Mouse (Mus musculus) heart, postnatal 25 days (tissue): ENCODE results near the gene Tfrc. TPM values are rescaled to one million over a fixed set of nuclear protein-coding genes. Genes with fewer than 3 reads are reported as not detected.

Source experiments
- DNase-seq: peaks from one replicate; pipeline ENCODE4 v3.0.0; 2022; ENCODE audit warnings: low spot score
- intact Hi-C: fragments of 180-260 bp; cut with DNase I; formaldehyde crosslinking; loops from one replicate; pipeline ENCODE4 v1.15.1; 2025
- total RNA-seq, 2 experiments: library from RNA; stranded (reverse); gene quantifications; 2 replicates each; pipeline ENCODE4 v1.2.3; 2021

Tfrc gene
- total RNA-seq, 2 experiments from 2014 or later = 168 to 194 TPM

DNA sequence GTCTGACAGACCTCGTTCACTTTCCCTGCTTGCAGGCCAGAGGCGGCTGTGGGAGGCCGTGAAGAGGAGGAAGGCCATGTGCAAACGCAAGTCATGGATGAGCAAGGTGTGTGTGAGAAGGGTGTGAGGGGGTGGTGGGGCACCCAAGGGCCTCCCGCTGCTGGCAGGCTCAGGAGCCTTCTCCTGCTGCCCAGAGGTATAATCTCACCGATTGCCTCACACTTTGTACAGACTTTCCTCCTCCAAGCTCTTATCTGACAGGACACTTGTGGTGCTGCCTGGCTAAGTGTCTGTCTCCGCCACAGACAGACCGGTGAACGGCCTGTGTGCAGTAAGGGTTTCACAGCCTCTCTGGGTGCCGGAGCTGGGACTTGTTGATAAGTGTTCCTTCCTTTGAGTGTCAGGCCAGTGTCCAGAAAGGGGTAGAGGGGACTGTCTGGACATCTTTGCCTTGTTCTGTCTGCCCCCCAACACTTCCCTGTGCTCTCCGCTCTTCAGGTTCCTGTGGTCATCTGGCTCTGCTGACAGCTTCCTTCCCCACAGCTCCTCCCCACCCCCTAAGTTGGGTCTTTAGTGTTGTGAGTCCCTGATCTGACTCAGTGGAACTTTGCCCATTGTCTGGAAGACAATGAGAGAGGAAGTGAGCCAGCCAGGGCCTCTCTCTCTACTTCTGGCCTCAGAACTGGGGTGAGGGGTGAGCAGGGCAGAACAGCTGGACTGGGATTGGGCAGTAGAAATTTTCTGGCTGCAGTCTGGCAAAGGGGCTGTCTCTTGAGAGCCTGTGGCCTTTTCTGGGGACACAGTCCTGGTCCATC is 57.3 kb downstream of the Tfrc start:
- no peak for DNase-seq
- intact Hi-C loops = no loop called here

DNA sequence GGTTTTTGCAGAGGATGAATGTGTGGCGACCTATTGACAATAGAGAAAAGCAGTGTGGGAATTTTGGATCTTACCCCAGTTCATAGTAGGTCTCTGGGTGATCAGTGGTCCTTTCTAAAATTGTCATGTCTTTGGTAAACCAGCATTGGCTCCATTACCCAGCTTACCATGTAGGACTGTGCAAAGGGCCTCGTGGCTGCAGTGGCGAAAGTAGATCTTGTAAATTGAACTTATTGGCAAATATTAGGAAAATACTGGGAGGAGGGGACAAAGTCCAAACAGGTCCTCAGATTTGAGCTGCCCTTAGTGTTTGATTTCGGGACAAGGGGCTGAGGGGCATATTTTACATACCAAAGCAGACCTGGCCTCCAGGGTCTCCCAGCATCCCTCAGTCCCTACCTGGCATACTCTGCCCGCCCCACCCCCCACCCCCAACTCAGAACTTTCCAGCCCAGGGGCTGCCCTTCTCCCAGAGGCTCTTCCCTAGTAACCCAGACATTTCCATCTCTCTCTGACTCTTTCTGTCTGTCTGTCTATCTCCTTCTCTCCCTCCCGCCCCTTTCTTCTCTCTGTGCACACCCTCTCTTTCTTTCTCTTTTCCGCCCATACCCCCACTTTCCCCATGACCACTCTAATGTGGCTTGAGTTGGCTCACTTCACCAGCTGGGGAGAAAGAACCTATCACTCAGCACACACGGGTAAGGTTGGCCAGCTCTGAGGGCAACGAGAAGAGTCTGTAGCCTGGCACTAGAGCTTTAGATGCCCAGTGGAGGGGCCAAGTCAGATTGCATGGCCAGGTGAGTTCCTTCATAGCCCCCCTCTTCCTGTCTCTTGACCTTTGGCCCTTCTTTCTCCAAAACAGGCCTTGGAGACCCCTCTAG is 58.2 kb downstream of the Tfrc start:
- intact Hi-C loops = no loop called here
- DNase-seq = no peak

DNA sequence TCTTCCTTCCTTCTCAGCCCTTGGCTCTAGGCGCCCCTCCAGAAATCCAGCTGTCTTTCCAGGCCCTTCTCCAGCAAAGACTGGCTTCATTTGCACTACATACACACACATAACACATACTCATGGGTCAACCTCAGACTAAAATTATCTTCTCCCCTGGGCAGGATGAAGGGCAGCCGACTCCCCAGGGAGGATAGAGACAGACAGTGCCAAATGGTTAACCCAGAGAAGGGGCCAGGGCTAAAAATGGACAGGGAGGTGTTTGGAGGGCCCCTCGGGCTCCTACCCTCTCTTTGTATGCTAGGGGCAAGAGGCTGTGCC is 58.8 kb downstream of the Tfrc start:
- intact Hi-C loops = no loop called here
- DNase-seq = no peak

DNA sequence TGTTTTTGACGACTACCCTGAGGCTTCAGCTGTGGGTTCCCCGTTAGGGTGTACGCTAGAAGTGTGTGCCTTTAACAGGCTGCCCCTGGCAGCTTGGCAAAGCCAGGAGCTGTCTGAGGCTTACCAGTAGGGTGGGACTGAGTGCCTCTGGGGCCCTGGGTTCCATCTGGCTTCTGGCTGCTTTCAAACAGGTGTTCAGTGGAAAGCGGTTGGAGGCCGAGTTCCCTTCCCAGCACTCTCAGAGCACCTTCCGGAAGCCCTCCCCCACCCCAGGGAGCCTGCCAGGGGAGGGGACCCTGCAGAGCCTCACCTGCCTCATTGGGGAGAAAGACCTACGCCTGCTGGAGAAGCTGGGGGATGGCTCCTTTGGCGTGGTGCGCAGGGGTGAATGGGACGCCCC is 59.3 kb downstream of the Tfrc start:
- no peak for DNase-seq
- intact Hi-C loops = no loop called here

DNA sequence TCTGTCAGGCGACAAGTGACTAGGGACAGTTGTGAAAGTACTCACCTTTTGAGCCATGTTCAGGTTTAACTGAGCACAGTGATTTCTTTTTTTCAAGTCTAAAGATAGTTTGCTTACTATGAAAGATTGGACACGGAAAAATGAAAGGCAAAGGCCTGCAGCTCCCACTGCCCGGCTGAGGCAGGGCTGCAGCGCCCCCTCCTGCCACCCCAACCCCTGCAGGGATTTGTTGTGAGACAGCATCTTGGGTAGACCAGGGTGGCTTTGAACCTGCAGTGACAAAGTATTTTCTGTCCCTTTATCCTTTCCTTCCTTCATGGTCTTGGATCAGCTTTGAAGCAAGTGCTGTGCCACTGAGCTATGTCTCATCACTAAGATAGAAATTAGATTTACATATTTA is 59.8 kb downstream of the Tfrc start:
- intact Hi-C loops = no loop called here
- no peak for DNase-seq

DNA sequence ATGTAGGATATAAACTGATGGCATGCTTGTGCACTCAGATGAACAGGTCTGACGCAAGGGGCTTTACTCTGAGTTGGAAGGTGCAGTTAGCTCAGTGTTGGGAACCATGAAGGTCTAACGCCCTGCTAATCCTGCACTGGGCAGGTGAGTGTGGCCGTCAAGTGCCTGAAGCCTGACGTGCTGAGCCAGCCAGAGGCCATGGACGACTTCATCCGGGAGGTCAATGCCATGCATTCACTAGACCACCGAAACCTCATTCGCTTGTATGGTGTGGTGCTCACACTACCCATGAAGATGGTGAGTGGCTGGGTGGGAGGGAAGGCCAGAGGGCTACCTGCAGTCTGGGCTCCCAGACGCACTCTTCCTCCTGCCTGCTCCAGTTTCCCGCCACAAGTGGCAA is 60.5 kb downstream of the Tfrc start:
- intact Hi-C loops = no loop called here
- DNase-seq = no peak

DNA sequence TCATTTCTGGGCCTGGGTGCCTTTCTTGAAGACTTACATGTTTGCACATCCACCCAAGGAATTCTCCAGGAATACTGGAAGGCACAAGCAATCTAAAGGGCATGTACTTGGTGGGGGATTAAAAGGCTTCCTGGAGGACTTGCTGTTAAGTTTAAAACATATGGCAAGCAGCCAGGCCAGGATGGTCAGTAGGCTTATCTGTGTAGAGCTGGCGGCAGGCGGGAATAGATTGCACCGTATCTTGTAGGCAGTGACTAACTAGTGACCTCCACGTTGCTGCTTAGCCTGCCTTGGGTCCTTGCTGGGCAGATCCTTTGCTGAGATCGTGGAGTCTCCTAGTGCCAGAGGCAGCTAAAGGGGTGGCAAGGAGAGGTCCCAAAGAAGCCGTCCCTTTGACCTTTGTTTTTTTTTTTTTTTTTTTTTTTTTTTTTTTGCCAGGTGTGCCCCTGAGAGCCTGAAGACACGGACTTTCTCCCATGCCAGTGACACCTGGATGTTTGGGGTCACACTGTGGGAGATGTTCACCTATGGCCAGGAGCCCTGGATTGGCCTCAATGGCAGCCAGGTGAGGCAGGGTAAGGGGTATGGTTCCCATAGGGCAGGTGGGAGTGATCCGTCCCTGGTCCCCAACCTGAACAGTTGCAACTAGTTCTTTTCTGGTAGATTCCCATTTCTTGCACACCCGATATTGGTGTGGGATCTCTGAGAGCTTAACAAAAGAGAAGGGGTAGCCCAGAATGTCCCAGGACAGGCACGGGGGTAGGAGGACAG is 61.8 kb downstream of the Tfrc start:
- no peak for DNase-seq
- intact Hi-C loops = no loop called here

DNA sequence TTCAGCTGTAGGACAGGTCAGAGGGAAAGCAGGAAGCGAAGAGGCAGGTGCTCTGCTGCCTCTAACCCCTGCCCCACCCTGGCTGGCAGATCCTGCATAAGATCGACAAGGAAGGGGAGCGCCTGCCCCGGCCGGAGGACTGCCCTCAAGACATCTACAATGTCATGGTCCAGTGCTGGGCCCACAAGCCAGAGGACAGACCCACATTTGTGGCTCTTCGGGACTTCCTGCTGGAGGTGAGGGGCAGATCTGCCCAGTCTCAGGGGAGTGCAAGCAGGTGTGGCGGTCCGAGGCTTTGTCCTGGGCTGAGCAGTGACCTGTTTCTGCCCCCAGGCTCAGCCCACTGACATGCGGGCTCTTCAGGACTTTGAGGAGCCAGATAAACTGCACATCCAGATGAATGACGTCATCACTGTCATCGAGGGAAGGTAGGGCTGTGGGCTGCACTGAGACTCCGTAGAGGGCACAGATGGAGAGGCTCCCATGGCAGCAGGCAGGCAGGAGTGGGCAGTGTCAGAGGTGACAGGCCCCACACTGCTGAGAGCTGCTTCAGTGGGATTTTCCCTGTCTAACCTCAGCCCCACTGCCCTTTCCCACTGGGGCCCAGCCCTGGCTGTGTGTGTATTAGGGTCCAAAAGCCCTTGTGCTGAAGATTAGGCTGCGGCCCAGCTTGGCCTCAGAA is 62.6 kb downstream of the Tfrc start:
- intact Hi-C loops = no loop called here
- no peak for DNase-seq

DNA sequence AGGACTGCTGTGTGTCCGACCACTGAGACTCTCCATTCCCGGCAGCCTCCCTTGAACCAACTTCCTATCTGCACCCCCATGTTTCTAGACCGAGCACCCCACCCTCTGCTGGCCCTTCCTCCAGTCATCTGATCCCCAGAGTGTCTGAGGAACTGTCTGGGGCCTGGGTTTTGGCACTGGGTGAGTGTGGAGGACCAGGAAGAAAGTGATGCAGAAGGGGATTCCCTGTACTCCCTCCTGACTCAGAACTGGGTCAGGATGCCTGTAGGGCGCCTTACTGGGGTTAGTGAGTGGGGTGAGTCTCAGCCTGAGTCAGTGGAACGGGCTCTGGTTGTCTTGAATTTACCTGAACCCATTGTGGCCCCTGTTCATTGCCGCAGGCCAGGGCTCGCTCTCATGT is 63.5 kb downstream of the Tfrc start:
- no peak for DNase-seq

DNA sequence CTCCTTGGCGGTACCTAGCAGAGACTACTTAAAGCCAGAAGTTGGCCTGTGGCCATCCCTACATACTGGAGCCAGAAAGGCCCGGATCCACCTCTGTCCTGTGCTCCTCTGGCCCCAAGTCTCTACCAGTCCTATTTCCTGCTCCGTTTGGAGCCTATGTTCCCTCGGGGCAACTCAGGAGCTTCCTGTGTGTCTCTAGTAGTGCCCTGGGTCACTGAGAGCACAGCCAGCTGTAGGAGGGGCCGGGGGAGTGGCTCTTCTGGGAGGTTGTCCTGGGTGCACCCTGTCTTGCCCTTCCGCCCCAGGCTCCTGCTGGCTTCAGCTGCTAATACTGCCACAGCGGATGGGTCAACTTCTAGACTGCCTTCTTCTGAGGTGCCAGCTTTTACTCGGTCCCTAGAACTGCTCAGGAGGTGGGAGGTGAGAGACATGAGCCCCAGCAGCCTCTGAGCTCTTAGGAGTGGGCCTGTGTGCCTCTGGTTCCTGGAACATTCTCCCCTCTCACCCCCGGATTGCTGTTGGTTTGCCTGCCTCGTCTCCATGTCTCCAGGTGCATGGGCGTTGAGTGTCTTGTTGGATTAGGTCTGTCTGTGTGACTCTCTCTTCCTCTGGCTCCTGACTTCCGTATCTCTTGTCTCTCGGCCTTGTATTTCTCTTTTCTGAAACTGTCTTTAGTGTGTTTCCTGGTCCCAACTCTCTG is 64.3 kb downstream of the Tfrc start:
- DNase-seq = no peak
- intact Hi-C loops = no loop called here

More for the DNA sequence above, 63.5 kb downstream of the Tfrc start:
- intact Hi-C loops = no loop called here

DNA sequence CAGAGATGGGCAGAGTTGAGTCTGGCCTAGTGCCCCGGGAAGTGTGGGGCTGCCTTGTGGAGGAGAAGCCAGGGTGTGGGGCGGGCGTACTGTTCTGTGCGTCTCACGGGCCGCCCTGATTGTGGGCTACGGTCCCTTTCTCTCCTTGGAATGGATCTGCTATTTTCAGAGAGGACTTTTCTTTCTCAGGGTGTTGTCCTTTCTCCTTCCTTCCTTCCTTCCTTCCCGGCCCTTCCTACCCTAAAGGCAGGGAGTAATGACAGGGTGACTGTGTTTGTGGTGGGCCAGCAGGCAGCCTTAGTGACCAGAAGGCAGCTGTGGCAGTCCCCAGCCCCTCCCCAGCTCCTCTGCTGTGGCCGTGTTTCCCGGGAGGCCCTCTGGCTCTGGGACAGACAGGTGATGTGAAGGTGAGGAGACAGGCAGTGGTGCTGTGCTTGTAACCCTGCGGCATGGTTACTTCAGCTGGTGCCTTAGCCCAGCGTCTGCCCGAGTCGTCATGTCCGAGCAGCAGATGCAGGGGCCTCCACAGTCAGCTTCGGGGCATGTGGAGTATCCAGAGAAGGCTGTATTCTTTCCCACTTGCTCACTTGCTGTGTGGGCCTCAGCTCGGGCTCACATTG is 65.5 kb downstream of the Tfrc start:
- no peak for DNase-seq
- intact Hi-C loops = no loop called here

DNA sequence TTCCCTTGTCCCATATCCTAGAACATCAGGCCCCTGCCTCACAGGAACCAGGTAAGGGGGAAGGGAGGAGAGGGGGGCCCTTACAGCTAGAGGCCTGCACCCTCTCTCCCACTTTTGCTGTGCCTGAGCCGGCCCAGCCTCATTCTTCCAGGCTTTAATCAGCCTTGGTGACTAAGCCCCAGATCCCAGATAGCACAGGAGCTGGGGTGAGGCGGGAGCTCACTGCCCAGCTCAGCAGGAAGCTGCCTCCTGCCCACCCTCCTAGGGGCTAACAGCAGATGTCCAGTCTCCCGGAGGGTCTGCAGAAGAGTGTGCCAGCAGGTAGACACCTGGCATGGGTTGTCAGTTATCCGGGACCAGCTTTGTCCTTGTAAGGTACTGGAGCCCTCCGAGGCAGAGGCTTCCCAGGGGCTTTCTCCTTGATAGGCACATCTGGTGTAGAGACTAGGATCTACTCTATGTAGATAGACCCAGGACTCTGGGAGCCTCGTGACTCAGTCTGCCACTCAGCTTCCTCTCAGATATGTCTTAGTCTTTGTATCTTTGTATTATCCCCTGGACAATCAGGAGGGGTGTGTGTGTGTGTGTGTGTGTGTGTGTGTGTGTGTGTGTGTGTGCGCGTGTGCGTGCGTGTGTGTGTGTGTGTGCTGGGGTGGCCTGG is 68.5 kb downstream of the Tfrc start:
- DNase-seq = no peak
- intact Hi-C loops = no loop called here

DNA sequence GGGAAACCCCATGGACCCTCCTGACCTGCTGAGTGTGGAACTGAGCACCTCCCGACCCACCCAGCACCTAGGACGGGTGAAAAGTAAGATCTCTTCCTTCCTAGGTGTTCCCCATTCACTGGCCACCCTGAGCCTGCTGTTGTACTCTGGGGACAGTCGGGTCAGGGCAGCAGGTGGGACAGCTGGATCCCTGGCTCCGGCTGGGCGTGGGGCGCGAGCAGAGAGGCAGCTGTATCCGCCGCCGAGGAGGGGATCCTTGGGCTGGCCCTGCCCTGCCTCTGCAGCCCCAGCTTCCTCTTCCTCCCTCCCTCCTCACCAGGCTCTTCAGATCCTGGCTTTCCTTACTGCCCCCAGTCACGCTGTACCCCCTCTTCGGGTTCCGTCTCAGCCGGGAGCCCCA is 69.2 kb downstream of the Tfrc start:
- DNase-seq = no peak
- intact Hi-C loops = no loop called here

DNA sequence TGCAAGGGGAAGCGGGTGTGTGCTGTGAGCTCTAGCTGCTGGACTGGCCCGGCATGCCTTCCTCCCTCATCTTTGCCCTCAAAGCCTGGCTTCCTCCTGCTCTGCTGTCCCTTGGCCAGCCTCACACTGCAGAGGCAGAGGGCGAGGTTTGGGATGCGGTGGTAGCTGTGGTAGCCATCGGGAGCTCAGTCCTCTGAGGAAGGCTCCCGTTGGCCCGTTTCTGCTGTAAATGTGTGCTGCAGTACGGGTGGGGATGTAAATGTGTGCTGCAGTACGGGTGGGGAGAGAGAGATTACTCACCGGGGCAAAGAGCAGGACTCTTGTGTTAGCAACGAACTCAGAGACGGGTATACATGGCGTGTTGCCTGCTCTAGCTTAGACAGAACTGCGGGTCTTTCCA is 70.1 kb downstream of the Tfrc start:
- DNase-seq = no peak
- intact Hi-C loops = no loop called here

DNA sequence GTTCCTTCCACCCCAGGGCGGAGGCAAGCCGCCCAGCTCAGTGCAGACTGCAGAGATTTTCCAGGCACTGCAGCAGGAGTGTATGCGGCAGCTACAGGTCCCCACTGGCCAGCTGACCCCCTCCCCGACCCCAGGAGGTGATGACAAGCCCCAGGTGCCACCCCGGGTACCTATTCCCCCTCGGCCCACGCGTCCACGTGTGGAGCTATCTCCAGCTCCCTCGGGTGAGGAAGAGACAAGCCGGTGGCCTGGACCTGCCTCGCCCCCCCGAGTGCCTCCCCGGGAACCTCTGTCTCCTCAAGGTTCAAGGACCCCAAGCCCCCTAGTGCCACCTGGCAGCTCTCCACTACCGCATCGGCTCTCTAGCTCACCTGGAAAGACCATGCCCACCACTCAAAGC is 71.3 kb downstream of the Tfrc start:
- intact Hi-C loops = no loop called here
- DNase-seq = no peak

DNA sequence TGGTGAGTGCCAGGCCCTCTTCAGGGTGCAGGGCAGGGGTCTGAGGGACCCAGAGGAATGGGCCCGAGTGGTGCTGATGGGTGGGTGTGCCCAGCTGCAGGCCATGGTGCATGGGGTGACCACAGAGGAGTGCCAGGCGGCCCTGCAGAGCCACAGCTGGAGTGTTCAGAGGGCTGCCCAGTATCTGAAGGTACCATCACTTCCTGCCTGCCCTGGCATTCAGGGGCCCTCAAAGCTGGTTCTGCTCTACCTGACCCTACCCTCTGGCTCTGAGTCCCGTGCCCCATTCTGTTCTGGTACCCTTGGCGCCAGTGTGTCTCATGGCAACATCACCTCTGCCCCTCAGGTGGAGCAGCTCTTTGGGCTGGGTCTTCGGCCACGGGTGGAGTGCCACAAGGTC is 72.1 kb downstream of the Tfrc start:
- intact Hi-C loops = no loop called here
- no peak for DNase-seq

DNA sequence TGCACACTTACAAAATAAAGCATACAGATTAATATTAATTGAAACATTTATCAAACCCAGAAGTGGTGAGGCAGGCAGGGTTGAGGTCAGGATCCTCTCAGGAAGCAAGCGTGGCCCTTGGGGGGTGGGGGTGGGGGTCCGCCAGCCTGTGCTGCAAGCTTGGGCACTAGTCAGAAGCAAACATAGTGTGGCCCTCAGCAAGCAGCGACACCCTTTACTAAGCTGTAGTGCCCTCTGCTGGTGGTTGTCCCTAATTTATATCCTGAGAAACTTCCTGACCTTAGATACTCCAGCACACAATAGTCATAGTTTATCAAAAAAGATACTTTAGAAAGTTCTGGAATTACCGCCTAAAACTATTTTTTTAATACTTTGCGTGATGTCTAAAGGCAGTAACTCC is 73.5 kb downstream of the Tfrc start:
- intact Hi-C loops = loop anchor here (1.0 kb wide), 2 partner anchors 23 to 44 kb away; no protein-coding TSS in a partner anchor
- no peak for DNase-seq
